Mouse (Mus musculus) embryo, embryonic 9.5 days (tissue): ENCODE measurements around the gene Chaf1a.

Experiments
- DNase-seq: peaks from one replicate; pipeline ENCODE4 v3.0.0-alpha.2; 2017; ENCODE audit errors: extremely low spot score

Gene Chaf1a

GRCm38 (mm10) chr17:56020400-56021084, 19.7 kb upstream of the Chaf1a start:
- DNase-seq: no peak

- no peak for DNase-seq
Measured at GRCm38 (mm10) chr17:56021161-56021910, 18.9 kb upstream of the Chaf1a start.

GRCm38 (mm10) chr17:56022131-56022988, 17.9 kb upstream of the Chaf1a start:
- no peak for DNase-seq

- DNase-seq: no peak
Measured at GRCm38 (mm10) chr17:56022989-56023290, 17.3 kb upstream of the Chaf1a start.

GRCm38 (mm10) chr17:56023386-56023785, 16.9 kb upstream of the Chaf1a start:
- no peak for DNase-seq

- no peak for DNase-seq
Measured at GRCm38 (mm10) chr17:56024476-56024875, 15.8 kb upstream of the Chaf1a start.

GRCm38 (mm10) chr17:56024931-56025330, 15.3 kb upstream of the Chaf1a start:
- DNase-seq: no peak

GRCm38 (mm10) chr17:56026303-56026702, 13.9 kb upstream of the Chaf1a start:
- no peak for DNase-seq

GRCm38 (mm10) chr17:56026881-56027280, 13.4 kb upstream of the Chaf1a start:
- DNase-seq: no peak

- DNase-seq: no peak
Measured at GRCm38 (mm10) chr17:56027801-56028441, 12.3 kb upstream of the Chaf1a start.

GRCm38 (mm10) chr17:56030238-56030870, 9.9 kb upstream of the Chaf1a start:
- DNase-seq: no peak

GRCm38 (mm10) chr17:56030919-56031318, 9.3 kb upstream of the Chaf1a start:
- no peak for DNase-seq

- DNase-seq: no peak
Measured at GRCm38 (mm10) chr17:56031431-56031830, 8.8 kb upstream of the Chaf1a start.

GRCm38 (mm10) chr17:56032127-56032733, 8.0 kb upstream of the Chaf1a start:
- DNase-seq: no peak

- DNase-seq: no peak
Measured at GRCm38 (mm10) chr17:56032831-56033230, 7.4 kb upstream of the Chaf1a start.

GRCm38 (mm10) chr17:56034040-56034725, 6.1 kb upstream of the Chaf1a start:
- no peak for DNase-seq

GRCm38 (mm10) chr17:56034726-56035100, 5.5 kb upstream of the Chaf1a start:
- DNase-seq: no peak

GRCm38 (mm10) chr17:56035216-56035615, 5.0 kb upstream of the Chaf1a start:
- DNase-seq: no peak

GRCm38 (mm10) chr17:56036176-56036900, 3.9 kb upstream of the Chaf1a start, which contains the start of gene Sh3gl1:
Gene Sh3gl1 (minus strand): TSS chr17:56036635.
- DNase-seq: peak; percentile 99

GRCm38 (mm10) chr17:56036901-56037287, 3.3 kb upstream of the Chaf1a start:
- no peak for DNase-seq
